Mouse (Mus musculus): ENCODE results near the gene Dcun1d4.

Gene Dcun1d4

DNA sequence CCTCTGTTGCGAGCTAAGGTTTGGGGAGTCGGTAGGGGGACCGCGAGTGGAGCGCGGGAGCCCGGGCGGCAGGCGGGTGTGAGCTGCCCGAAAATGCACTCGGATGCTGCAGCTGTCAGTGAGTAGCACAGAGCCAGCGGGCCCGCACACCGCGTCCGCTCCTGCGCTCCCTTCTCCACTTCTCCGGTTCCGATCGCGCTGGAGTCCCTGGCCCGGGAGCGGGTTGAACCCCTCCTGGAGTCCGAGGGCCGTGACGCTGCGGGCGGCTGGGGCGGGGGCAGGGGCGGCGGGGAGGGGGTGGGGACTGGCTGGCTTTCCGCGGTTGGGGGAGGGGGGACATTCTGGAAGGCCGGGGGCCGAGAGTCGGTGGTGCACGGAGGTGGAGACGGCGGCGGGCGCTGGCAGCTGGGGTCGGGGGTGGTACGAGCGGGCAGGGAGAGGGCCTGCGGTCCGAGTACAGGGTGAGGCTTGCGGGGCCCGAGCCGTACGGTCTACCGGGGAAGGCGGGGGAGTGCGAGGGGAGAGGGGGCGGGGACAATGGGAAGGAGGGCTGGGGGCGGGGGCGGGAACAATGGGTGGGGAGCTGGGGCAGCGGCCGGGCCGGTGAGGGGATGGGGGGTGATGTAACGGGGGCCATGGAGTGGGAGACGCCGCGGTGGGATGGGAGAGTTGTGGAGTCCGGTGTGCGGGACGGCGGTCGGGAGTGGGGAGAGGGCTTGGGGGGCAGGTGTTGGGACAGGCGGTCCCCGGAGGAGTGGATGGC, 10.5 kb downstream of the Dcun1d4 start:
- ChIA-PET CTCF (interaction anchor here in 3 of 4 experiments (0.5 to 1.1 kb wide), 6 partner anchors 10 to 1930 kb away, joined by 3 to 11 read pairs (median 4); no protein-coding TSS in a partner anchor), POLR2A (interaction anchor here in 3 of 4 experiments (0.6 to 4.9 kb wide), 32 partner anchors 9 to 1290 kb away, joined by 3 to 61 read pairs (median 4); partner anchors contain the start of genes Dcun1d4 (in 2 of the 3), Cwh43 (in 1 of the 3), Fryl (in 1 of the 3) and Nfxl1 (in 1 of the 3))

GRCm38 (mm10) chr5:73491837-73492720, 11.3 kb downstream of the Dcun1d4 start:
- ChIA-PET POLR2A (interaction anchor here in 3 of 4 experiments (0.5 to 4.9 kb wide), 10 partner anchors 8 to 578 kb away, joined by 4 to 61 read pairs (median 8); partner anchors contain the start of genes Dcun1d4 (in 1 of the 3) and Slain2 (in 1 of the 3)), CTCF (interaction anchor here in 1 of 4 experiments (0.5 to 0.7 kb wide), 2 partner anchors 25 to 1404 kb away, joined by 3 to 11 read pairs; no protein-coding TSS in a partner anchor)

GRCm38 (mm10) chr5:73497401-73497800, 16.6 kb downstream of the Dcun1d4 start:
- CTCF ChIA-PET: no interaction called here
- POLR2A ChIA-PET: interaction anchor here in 2 of 4 experiments (0.7 to 1.5 kb wide), 3 partner anchors 11 to 23 kb away, joined by 3 read pairs; no protein-coding TSS in a partner anchor

DNA sequence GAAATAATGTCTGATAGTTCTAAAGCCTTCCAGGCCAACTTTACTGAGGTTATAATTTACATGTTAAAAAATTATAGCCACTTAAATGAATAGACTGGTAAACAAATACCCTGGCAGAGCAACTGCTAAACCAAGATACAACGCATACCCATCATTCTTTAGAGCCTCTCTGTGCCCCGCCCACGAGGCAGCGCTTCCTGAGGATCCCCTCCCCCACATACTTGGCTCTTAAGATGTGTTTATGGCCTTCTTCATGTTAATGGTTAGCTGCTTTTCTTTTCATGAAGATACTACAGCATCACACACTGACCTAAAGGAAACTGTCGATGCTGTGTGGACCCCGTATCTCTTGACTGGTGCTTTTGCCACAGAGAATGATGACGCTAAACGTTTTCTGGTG, 17.8 kb downstream of the Dcun1d4 start:
- CTCF ChIA-PET: no interaction called here

DNA sequence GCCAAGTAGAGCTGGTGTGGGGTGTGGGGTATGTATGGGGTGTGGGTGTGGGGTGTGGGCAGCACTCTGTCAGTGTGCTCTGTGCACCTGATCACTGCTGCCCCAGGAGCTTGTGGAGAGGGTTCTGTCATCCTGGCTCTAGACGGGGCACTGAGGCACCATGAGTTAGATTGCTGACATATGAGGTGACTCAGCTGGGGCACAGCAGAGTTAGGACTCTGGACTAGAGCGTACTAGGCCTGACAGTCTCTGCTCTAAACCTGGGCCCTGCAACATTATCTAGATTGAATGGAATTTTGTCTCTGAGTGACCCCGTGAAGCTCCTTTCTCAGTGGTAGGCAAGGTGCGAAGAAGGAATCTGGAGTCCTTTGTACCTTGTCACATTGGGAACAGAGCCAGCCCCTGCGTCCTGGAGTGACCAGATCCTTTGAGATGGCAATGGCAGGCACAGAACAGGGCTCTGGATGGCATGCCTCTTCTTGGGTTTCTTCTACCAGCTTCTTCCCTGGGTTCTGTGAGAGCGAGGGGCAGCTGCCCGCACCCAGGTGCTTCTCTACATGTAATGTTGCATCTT, 20.2 kb downstream of the Dcun1d4 start:
- CTCF ChIA-PET: interaction anchor here in 1 of 4 experiments (0.8 kb wide), 1 partner anchor 11 kb away, joined by 3 read pairs; no protein-coding TSS in a partner anchor
- POLR2A ChIA-PET: interaction anchor here in 2 of 4 experiments (0.6 to 4.2 kb wide), 9 partner anchors 9 to 161 kb away, joined by 3 to 61 read pairs (median 7); partner anchors contain the start of gene Dcun1d4 (in 1 of the 2)

More for the DNA sequence above, 17.8 kb downstream of the Dcun1d4 start:
- POLR2A ChIA-PET: no interaction called here

DNA sequence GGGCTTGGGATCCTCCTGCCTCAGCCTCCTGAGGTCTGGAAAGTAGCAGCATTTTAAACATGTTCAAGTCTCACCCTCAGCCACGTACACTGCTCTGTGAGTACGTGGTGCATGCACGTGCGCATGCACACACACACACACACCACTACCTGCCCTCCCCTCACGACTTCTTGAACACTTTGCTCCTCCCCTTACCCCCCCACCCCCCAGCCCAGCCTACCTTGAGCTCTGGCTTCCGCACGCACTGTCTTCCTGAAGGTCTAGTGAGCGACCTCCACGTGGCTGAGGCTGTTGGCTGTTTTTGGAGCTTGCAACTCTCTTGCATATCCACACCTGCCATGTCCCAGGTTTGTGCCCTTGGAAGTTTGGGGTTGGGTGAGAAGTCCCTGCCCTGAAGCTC, 21.6 kb downstream of the Dcun1d4 start:
- CTCF ChIA-PET: interaction anchor here in 3 of 4 experiments (0.6 to 1.0 kb wide), 7 partner anchors 9 to 1246 kb away, joined by 3 to 6 read pairs (median 4); no protein-coding TSS in a partner anchor
- POLR2A ChIA-PET: interaction anchor here in 3 of 4 experiments (0.6 to 4.2 kb wide), 21 partner anchors 8 to 626 kb away, joined by 3 to 61 read pairs (median 4); partner anchors contain the start of gene Dcun1d4 (in 1 of the 3)

- ChIA-PET POLR2A (interaction anchor here (0.6 to 4.2 kb wide), 18 partner anchors 8 to 272 kb away, joined by 3 to 61 read pairs (median 4); partner anchors contain the start of gene Dcun1d4 (in 1 of the 4)), CTCF (interaction anchor here in 3 of 4 experiments (0.6 to 1.0 kb wide), 6 partner anchors 9 to 264 kb away, joined by 3 to 6 read pairs (median 4); no protein-coding TSS in a partner anchor)
Measured at GRCm38 (mm10) chr5:73503015-73503757, 22.4 kb downstream of the Dcun1d4 start.

- CTCF ChIA-PET: interaction anchor here in 1 of 4 experiments (0.8 kb wide), 1 partner anchor 30 kb away, joined by 3 read pairs; no protein-coding TSS in a partner anchor
- POLR2A ChIA-PET: interaction anchor here in 2 of 4 experiments (0.8 to 2.8 kb wide), 6 partner anchors 8 to 366 kb away, joined by 3 to 10 read pairs (median 6); no protein-coding TSS in a partner anchor
Measured at GRCm38 (mm10) chr5:73511074-73511473, 30.3 kb downstream of the Dcun1d4 start.

GRCm38 (mm10) chr5:73512241-73512640, 31.4 kb downstream of the Dcun1d4 start:
- POLR2A ChIA-PET: interaction anchor here in 2 of 4 experiments (1.2 to 1.5 kb wide), 4 partner anchors 10 to 18 kb away, joined by 3 to 10 read pairs (median 6); no protein-coding TSS in a partner anchor

DNA sequence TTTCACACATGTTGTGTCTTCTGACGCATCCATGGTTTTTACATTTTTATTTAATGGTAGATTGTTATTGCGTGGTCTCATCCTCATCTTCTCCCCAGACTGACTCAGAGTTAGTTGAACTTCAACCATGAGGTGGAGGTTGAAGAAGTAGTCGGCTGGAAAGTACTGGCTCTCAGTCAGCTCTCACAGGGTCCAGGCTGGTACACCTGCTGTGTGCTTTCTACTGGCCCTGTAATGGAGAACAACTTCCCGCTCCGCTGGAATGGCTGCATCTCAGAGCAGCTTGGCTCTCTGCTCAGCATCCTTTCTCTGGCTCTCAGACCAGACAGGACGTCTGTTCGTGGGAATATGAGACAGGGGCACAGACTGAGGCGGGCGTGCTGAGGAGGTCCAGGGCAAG, 31.9 kb downstream of the Dcun1d4 start:
- ChIA-PET POLR2A (interaction anchor here in 1 of 4 experiments (1.0 to 1.5 kb wide), 3 partner anchors 11 to 22 kb away, joined by 3 to 10 read pairs (median 3); no protein-coding TSS in a partner anchor), CTCF (no interaction called here)

More at GRCm38 (mm10) chr5:73512241-73512640, 31.4 kb downstream of the Dcun1d4 start:
- CTCF ChIA-PET: no interaction called here

- POLR2A ChIA-PET: interaction anchor here in 1 of 4 experiments (1.3 kb wide), 1 partner anchor 20 kb away, joined by 3 read pairs; no protein-coding TSS in a partner anchor
Measured at GRCm38 (mm10) chr5:73514202-73514601, 33.4 kb downstream of the Dcun1d4 start.

DNA sequence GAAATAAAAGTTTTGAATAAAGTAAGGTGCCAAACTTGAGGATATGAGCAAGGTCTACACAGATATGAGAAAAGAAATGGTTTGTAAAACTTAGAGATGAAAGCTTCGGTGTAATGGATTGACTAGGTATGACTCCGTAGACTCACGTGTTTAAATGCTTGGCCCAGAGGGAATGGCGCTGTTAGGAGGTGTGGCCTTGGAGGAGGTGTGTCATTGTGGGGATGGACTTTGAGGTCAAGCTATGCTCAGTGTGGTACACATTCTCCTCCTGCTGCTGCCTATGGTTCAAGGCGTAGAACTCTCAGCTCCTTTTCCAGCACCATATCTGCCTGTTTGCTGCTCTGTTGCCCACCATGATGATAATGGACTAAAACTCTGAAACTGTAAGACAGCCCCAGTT, 36.5 kb downstream of the Dcun1d4 start:
- ChIA-PET CTCF (interaction anchor here in 2 of 4 experiments (0.6 to 1.6 kb wide), 2 partner anchors 23 to 26 kb away, joined by 5 to 11 read pairs; no protein-coding TSS in a partner anchor), POLR2A (interaction anchor here in 2 of 4 experiments (1.1 to 1.3 kb wide), 2 partner anchors 9 to 27 kb away, joined by 3 to 4 read pairs; no protein-coding TSS in a partner anchor)

More at GRCm38 (mm10) chr5:73514202-73514601, 33.4 kb downstream of the Dcun1d4 start:
- CTCF ChIA-PET: no interaction called here

GRCm38 (mm10) chr5:73518424-73519211, 37.8 kb downstream of the Dcun1d4 start:
- POLR2A ChIA-PET: interaction anchor here in 2 of 4 experiments (1.0 to 2.7 kb wide), 2 partner anchors 16 kb away, joined by 3 to 8 read pairs; no protein-coding TSS in a partner anchor
- CTCF ChIA-PET: no interaction called here

DNA sequence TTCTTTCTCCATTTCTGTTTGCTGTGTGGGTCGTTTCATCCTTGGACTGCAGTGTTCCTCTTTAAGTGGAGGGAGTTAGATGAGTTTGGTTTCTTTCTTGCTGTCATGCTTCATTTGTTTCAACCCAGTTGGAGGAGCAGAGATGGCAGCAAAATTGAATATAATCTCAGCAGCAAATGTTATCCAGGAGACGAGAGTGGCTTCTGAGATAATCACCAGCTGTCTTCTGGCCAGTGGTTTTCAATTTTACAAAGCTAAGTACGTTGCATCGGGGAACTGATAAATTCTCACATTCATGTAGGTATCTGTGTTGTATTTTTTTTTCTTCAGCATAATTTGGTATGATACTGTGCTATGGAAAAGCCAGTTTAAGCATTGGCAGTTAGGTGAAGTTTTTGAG, 40.0 kb downstream of the Dcun1d4 start:
- POLR2A ChIA-PET: interaction anchor here in 1 of 4 experiments (1.0 kb wide), 1 partner anchor 15 kb away, joined by 3 read pairs; no protein-coding TSS in a partner anchor
- CTCF ChIA-PET: no interaction called here

GRCm38 (mm10) chr5:73523227-73523626, 42.4 kb downstream of the Dcun1d4 start:
- ChIA-PET CTCF (interaction anchor here in 2 of 4 experiments (0.6 to 1.4 kb wide), 2 partner anchors 17 to 21 kb away, joined by 5 to 6 read pairs; no protein-coding TSS in a partner anchor), POLR2A (no interaction called here)

Measured in embryonic stem cell, embryonic (primary cell).